Mouse (Mus musculus) heart, adult 9 months (tissue): ENCODE results near the gene Hsf5.

Experiments
- DNase-seq, 2 experiments: peaks; one replicate each; pipeline ENCODE4 v3.0.0; 2022; ENCODE audit warnings: low spot score in 2 of 2

The Hsf5 gene

GRCm38 (mm10) chr11:87616790-87617474 lies at the start of gene Hsf5:
Gene Hsf5, plus strand, starts transcription at chr11:87617164.
- no peak for DNase-seq

GRCm38 (mm10) chr11:87568255-87568953 lies 48.6 kb upstream of the Hsf5 start, which contains the start of gene Sept4:
Gene Sept4, plus strand, starts transcription at chr11:87568903.
- no peak for DNase-seq

- no peak for DNase-seq
Observed at GRCm38 (mm10) chr11:87570743-87571142, 46.2 kb upstream of the Hsf5 start.

GRCm38 (mm10) chr11:87571361-87571950 lies 45.5 kb upstream of the Hsf5 start:
- peak in 1 of 2 experiments; percentile 56 for DNase-seq

GRCm38 (mm10) chr11:87573751-87574150 lies 43.2 kb upstream of the Hsf5 start:
- no peak for DNase-seq

- DNase-seq, result no peak
Observed at GRCm38 (mm10) chr11:87574520-87575180, 42.3 kb upstream of the Hsf5 start.

GRCm38 (mm10) chr11:87577601-87578248 lies 39.2 kb upstream of the Hsf5 start:
- DNase-seq, result no peak

DNA sequence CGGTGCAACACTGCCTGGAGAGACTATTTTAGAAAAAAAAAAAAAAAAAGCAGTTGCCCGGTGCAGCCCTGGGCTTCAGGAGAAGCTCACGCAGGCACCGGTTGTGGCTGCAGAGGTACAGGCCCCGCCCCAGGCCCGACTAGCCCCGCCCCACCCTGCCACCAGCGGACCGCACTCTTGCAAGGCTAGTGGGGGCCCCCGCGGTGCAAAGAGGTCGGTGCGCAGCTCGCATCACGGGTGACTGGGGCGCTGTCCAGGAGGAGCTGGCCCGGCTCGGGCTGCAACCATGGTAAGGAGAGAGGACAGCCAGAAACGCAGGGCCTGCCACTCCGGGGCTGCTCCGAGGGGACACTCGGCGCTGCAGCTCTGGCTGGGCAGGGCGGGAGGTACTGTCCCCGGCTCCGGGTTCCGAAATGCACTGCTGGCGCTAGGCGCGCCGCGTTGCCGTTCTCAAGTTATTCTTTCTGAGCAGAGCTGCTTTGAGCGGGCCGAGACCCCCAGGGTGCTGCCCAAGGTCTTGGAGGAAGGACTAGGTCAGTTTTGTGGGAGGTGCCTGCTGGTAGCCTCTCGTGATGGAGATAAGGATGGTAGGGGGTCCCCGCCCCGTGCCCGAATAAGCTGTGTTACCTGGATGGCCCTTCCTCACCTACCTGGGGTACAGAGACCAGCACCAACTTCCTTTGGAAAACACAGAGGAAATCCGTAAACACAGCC lies 38.6 kb upstream of the Hsf5 start:
- DNase-seq, result peak; percentile 72 to 77

- DNase-seq, result peak; percentile 69 to 77
Observed at GRCm38 (mm10) chr11:87578963-87579601, 37.9 kb upstream of the Hsf5 start.

DNA sequence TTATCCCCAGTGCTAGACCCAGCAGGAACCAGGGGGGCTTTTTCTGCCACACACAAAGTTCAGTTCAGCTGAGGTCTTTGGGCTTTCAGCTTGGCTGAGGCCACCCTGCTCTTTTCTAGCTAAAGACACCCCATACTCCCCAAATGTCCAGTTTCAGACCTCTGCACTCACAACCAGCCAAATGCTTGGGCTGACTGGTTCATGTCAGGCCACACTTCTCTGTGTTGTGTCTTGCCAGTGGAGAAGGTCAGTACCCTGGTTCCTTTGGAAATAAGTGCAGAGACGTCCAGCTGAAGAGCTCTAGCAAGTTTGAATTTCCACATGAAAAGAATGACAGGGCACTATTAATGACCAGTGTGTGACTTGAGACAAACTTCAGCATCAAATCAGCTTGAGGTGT lies 37.3 kb upstream of the Hsf5 start:
- DNase-seq, result no peak

- no peak for DNase-seq
Observed at GRCm38 (mm10) chr11:87580543-87581085, 36.4 kb upstream of the Hsf5 start.

DNA sequence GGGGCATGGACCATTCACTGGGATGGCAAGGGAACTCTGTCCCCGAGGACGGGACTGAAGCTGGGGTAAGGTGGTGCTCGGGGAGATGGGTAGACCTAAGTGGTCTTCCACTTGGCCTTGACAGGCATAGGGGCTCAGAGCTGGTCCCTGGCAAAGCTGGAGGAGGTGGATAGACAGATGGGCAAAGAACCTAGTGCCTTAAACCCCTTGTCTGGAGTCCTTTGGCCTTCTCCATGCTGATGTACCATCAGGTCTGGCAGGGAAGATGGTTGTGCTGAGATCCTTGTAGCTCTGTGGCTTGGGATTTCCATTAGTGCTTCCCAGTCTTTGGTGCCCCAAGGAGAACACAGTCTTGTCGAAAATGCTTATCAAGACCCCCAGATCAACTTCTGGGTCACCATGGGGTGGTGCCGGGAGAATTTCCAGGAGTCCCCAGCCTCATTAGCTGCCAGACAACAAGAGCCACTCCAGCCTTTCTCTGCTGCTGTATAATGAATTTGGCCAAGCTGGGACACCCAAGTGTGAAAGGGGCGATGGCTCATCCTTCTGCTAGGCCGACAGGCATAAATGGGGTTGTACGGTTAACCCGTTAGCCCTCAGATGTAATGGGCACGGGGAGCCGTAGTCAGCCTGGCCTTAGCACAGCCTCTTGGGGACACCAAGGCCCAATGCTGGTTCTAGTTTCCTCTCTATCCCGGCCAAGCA lies 35.7 kb upstream of the Hsf5 start:
- no peak for DNase-seq

DNA sequence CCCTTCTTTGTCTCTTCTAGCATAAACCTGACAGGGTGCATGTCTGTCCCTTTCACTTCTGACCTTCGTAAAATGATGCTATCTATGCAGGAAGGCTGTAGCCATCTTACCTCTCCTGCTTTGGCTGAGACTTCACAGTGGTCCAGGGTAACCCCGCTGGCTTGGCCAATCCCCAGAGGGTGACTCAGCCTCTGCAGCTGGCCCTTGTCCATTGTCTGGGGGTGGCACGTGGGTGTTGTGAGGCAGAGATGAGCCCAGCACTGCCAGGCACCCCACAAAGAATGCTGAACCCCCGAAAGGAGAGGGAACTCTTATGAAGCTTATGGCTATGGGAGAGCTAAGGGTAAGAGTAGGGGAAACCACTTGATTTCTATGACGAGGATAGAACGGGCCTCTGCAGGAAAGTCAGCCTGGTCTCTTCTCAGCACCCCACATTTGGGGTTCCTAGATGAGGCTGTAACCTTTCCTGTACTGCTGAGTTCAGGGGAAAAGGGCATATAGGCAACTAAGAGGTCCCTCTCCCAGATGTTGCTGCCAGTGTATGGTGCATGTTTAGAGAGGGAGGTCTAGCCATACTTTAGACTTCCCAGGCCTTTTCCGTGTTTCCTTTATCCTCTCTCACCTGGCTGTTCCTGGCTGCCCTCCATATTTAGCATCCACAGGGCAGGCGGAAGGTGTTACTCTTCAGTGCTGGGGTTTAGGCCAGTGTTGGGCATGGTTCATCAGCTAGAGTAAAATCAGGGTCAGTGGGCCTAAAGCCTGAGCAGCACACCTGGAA lies 34.8 kb upstream of the Hsf5 start:
- no peak for DNase-seq

- no peak for DNase-seq
Observed at GRCm38 (mm10) chr11:87583291-87584034, 33.5 kb upstream of the Hsf5 start.

DNA sequence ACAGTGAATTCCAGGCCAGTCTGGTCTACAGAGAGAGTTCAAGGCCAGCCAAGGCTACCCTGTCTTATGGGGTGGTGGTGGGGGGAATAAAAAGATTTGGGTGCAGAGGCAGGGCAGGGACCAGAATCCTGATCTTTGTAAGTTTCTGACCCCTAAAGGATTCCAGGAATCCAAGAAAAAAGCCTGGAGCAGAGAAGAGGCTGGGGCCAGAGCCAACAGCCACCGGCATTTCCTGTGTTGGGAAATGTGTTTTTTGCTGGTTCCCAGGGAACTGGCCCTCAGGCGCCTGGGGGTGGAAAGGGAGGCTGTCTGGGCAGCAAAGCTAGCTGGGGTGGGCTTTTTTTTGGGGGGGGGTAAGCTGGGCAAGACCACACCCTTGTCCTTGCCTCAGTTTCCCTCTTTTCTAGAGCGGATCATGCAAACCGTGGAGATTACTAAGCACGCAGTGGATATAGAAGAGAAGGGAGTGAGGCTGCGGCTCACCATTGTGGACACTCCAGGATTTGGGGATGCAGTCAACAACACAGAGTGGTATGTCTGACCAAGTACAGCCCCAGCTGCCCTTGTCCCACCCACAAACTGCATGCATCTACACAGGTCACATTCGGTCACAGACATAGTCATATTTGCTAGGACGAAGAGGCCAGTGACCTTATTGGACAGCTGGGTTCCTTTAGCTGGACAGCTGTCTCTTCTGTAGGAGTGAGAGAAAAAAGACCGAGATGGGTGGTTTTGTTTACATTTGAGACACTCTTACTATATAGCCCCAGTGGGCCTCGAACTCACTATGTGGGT lies 32.1 kb upstream of the Hsf5 start:
- peak; percentile 74 to 80 for DNase-seq

- no peak for DNase-seq
Observed at GRCm38 (mm10) chr11:87587211-87587874, 29.6 kb upstream of the Hsf5 start.

DNA sequence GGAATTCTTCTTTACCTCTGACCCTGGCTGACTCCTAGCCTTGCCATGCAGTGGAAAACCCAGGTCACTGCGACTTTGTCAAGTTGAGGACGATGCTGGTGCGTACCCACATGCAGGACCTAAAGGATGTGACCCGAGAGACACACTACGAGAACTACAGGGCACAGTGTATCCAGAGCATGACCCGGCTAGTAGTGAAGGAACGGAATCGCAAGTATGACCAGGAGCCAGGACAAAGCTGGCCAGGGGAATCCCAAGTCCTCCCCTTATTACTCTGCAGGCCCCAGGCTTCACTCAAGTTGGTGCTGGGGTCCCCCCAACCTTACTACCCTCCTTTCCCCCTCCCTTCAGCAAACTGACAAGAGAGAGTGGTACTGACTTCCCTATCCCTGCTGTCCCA lies 27.4 kb upstream of the Hsf5 start:
- no peak for DNase-seq
